Mouse (Mus musculus) mouse embryonic stem cell (cell line): Measurements from ENCODE around the gene Ddx20.

Experiments used
- in situ Hi-C, 2 experiments: fragments of 300-500 bp; cut with MboI; formaldehyde crosslinking; loops; 1 replicate in 1 of 2; 3 replicates in 1 of 2; pipeline ENCODE4 v1.14.3; 2019 to 2020; ENCODE audit warnings: low sequenced_read_pairs in 2 of 2, low pct_unique_long_range_greater_than_20kb in 1 of 2, mixed read lengths in 1 of 2; ENCODE audit not compliant: unreplicated experiment in 1 of 2

The Ddx20 gene

GRCm38 (mm10) chr3:105686394-105687323 lies 715 bp downstream of the Ddx20 start:
- in situ Hi-C loops, result loop anchor here in 1 of 2 experiments (10.0 kb wide), 1 partner anchor 208 kb away; no protein-coding TSS in a partner anchor

DNA sequence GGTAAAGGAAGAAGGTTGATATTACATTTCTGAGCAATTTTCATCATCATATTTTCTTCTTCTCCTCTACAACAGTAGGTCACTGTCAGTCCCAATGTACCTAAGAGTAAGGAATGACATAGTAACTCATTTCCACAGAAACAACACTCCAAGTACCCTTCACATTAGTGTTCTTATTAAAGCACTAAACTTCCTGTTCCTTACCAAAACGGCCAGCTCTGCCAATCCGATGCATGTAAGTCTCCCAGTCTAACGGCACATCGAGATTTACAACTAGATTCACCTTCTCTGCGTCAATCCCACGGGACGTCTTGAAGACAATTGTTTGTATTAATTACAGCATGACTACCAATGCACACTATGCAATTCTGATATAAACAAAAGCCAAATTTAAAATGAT lies 7.0 kb downstream of the Ddx20 start:
- in situ Hi-C loops, result loop anchor here in 1 of 2 experiments (10.0 kb wide), 1 partner anchor 214 kb away; no protein-coding TSS in a partner anchor

GRCm38 (mm10) chr3:105675932-105676331 lies 11.4 kb downstream of the Ddx20 start:
- in situ Hi-C loops, result no loop called here

DNA sequence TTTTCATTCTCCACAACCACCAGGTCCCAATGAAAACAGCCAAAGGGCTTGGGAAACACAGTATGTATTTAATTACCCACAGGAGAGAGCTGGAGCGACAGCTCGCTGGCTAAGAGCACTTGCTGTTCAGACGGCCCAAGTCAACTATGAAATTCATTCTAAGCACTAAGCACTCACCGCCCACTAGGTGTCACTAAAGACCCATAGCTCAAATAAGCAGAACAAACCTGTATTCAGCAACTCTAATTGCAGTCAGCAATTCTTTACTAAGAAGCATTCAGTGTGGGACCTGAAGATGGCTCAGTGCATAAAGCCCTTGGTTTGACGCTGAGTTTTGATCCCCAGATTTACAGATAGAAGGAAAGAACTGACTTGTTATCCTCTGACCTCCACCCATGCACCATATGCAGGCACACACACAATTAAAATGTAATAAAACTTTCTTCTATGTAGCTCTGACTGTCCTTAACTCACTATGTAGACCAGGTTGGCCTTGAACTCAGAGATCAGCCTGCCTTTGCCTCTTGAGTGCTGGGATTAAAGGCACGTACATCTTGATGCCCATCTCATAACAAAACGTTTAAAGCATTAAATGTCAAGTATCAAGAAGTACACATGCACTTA lies 12.7 kb downstream of the Ddx20 start:
- in situ Hi-C loops, result no loop called here

- in situ Hi-C loops, result no loop called here
Measured at GRCm38 (mm10) chr3:105670801-105671200, 16.6 kb downstream of the Ddx20 start.

DNA sequence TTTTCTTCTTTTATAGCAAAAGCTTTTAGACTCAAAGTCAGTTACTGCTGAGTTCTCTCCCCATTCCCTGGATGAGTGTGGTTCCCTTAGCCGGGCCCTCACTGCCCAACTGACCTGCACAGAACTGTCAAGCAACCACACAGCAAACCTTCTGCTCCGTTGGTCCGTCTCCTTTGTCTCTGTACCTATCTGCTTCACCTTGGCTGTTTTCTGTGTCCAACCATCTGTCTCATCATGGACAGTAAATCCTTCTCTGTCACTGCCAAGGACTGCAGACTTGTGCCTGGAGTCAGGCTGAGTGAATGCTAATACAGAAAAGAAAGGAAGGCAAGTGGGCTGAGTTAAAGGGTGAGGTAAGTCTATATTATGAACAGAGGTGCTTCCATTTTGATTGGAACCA lies 17.6 kb downstream of the Ddx20 start:
- in situ Hi-C loops, result no loop called here

DNA sequence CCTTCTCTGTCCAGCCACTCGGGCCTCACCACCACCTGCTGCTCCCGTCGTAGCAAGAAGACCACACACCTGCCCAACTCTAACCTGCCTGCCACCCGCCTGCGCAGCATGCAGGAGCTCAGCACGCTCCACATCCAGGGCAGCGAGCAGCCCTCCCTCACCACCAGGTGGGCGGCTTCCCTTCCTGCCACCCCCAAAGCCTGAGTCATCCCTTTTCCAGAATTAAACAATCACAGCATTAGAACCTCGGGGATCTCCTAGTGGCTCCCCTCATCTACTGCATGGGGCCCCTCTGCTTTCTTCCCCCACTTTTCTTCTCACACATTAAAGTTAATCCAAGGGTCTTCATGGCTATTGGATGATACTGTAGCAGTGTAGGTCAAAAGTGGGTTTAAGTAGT lies 19.2 kb downstream of the Ddx20 start:
- in situ Hi-C loops, result no loop called here

GRCm38 (mm10) chr3:105666996-105667523 lies 20.3 kb downstream of the Ddx20 start:
- in situ Hi-C loops, result no loop called here

- in situ Hi-C loops, result no loop called here
Measured at GRCm38 (mm10) chr3:105665105-105665765, 22.1 kb downstream of the Ddx20 start.

- in situ Hi-C loops, result no loop called here
Measured at GRCm38 (mm10) chr3:105663043-105663442, 24.3 kb downstream of the Ddx20 start.

DNA sequence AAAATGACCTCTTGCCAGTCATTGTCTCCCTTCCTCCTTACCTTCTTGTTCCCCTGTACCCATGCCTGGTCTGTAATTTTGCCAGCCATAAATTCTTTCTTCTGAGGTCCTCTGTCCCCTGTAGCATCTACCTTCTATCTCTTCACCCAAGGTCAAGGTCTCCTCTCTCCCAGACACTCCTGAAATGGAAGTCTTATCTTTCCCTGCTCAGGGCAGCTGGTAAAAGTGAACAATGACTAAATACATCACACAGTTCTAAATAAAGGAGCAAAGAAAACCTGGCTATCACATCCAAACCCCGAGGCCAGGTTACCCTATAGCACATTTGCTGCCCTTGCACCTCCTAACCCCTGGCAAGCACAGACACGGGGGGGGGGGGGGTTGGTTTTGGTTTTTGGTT lies 26.8 kb downstream of the Ddx20 start:
- in situ Hi-C loops, result no loop called here

DNA sequence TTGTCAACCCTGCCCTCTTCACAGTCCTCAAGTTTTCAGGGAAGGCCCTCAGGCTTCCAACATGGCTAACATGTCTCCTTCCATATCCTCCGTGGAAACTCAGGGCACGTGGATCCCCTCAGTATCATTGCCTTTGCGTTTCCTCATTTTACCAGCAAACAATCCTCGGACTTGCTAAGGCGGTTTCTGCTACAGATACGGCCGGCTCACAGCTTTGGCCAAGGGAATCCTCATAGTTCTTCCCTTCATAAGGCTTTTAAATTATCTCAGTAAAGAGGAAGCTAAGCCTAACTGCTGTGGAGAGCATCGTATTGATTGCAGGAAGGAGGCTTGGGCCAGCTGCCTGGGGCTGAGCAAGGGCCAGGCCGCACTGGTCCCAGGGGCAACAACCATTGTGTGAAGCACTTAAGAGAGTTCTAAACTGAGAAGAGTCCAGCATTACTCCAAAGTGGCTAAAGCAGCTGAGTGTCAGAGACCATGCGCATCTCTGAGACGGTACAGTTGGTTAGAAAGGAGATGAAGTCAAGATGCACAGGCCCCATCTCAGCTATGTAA lies 32.3 kb downstream of the Ddx20 start:
- in situ Hi-C loops, result no loop called here

DNA sequence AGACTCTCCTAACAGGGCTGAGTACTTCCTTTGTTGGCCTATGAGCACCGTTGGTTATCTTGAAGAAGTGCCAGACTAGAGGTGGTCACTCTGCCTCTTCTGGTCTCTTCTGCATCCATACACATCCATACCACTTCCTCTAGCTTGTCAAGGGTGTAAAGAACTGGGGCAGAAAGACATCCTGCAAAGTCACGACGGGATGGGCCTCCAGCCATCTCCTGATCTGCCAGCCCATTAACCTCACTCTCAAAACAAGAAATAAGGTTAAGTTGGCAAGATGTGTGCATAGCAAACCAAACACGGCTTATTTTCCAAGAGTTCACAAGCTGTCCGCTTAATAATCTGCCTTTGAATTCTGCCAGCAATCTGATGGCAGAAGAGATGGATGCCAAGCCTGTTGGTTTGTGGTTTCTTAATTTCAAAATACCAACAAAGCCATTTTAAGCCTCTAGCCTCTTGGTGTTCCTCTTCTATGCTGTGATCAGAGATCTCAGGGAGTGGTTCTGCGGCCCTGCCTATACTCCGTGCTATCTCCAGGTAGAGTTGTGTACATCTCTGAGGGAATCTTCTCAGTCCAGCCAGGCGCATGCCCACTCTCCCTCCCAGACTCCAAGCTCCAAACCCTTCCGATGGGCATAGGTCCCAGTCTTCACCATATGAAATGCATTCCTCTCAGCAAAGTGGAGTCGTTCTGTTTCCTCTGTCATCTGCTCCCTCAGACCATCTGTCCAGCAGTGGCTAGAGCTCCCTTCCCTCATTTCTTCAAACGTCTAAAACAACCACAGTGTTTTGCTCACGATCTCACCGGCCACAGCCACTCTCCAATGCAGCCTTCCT lies 33.6 kb downstream of the Ddx20 start:
- in situ Hi-C loops, result no loop called here

DNA sequence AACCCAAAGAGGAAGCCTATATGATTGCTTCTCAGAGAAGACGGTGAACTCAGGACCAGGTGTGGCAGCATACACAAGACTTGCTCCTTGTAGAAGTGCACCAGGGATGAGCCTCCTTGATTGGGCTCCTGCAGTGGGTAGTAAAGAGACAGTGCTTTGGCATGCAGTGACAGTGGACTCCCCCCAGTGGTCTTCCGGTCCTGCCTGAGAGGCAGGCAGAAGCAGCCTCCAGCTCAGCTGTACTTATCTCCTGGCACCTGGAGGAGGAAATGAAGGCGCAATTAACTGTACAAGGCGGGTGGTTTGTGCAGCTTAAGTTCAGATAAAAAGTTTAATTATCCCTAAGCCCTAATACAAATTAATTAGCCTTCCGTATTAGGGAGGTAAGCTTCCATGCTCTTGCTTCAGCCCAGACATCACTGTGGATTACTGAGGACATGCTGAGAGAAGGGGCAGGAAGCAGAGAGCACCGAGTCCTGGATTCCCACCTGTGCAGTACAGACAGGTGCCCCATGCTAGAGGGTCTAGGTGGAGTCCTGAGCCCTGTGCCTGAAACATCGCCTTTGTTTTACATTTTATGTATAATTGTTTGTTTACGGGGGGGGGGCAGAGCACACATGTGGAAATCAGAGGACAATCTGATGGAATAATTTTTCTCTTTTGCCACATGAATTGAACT lies 38.3 kb downstream of the Ddx20 start:
- in situ Hi-C loops, result no loop called here

DNA sequence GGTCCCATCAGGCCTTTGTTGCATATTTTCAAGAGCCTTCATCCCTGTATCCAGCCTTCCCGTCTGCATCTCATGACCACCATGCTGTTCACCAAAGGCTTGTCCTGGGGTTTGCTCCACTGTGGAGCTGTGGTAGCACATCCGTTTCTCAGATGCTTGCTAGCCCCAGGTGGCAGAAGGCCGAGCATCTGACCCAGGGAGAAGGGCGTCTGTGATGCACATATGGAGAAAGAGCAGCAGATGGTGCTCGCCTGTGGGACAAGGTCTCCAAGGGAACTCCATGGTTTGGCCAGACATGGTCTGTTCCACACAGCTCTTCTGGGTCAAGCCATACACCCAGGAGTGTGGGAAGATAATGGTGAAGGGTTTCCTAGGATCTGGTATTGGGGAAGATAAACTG lies 43.8 kb downstream of the Ddx20 start:
- in situ Hi-C loops, result no loop called here

DNA sequence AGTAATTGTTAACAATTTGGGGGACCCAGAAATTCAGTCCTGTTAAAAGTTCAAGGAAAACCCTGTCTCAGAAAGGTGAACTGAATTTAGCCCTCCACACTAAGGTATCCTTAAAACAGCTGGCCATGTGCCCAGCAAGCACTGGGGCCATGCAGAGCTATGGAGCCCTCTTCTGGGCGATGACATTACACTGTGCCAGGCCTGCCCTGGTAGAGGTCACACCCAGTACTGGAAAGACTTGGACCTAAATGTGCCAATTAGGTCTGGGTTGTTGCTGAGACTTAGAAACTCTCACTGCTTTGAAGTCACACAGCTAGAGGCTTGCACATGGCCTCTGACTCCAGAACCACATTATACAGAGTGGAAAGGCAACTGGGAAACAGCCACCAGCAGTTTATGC lies 45.2 kb downstream of the Ddx20 start:
- in situ Hi-C loops, result no loop called here

- in situ Hi-C loops, result no loop called here
Measured at GRCm38 (mm10) chr3:105633021-105633420, 54.4 kb downstream of the Ddx20 start.
